Mouse (Mus musculus) MEL (cell line): Measurements from ENCODE around the gene Zfp575.

Experiments
- CTCF ChIP-seq, 3 experiments: IDR thresholded peaks in 2 of 3; conservative IDR thresholded peaks in 1 of 3; 2 replicates each; pipeline ENCODE4 v1.5.1; 2011 to 2012; ENCODE audit warnings: low read length in 3 of 3, low read depth in 2 of 3, mild to moderate bottlenecking in 2 of 3, improper control_type of control experiment in 1 of 3, inconsistent platforms in 1 of 3, mixed read lengths in 1 of 3, moderate library complexity in 1 of 3; ENCODE audit not compliant: control insufficient read depth in 1 of 3, insufficient read depth in 1 of 3, poor library complexity in 1 of 3, severe bottlenecking in 1 of 3
- EP300 ChIP-seq, 2 experiments: IDR thresholded peaks; 2 replicates each; pipeline ENCODE4 v1.6.1; 2011; ENCODE audit warnings: improper control_type of control experiment in 2 of 2, low read length in 2 of 2, low read depth in 1 of 2, mild to moderate bottlenecking in 1 of 2
- ETS1 ChIP-seq: IDR thresholded peaks from 2 replicates; pipeline ENCODE4 v1.6.1; 2012; ENCODE audit warnings: low read depth, mild to moderate bottlenecking, inconsistent platforms, low read length, improper control_type of control experiment, moderate library complexity
- GABPA ChIP-seq: IDR thresholded peaks from 2 replicates; pipeline ENCODE4 v1.6.1; 2012; ENCODE audit warnings: low read depth, mild to moderate bottlenecking, inconsistent platforms, low read length, improper control_type of control experiment, moderate library complexity
- HCFC1 ChIP-seq: IDR thresholded peaks from 2 replicates; pipeline ENCODE4 v1.6.1; 2012; ENCODE audit warnings: low read depth, mild to moderate bottlenecking, inconsistent platforms, low read length, improper control_type of control experiment, moderate library complexity
- MAFK ChIP-seq: IDR thresholded peaks from 2 replicates; pipeline ENCODE4 v1.6.1; 2011; ENCODE audit warnings: low read depth, mild to moderate bottlenecking, low read length, improper control_type of control experiment, borderline replicate concordance
- MYC ChIP-seq: IDR thresholded peaks from 2 replicates; pipeline ENCODE4 v1.6.1; 2011; ENCODE audit warnings: low read depth, mild to moderate bottlenecking, low read length, improper control_type of control experiment, moderate library complexity
- NRF1 ChIP-seq: IDR thresholded peaks from 2 replicates; pipeline ENCODE4 v1.6.1; 2014; ENCODE audit warnings: low read depth, mild to moderate bottlenecking, inconsistent platforms, low read length, improper control_type of control experiment, moderate library complexity; ENCODE audit not compliant: poor library complexity, insufficient read depth, severe bottlenecking
- POLR2A ChIP-seq, 2 experiments: IDR thresholded peaks; 2 replicates each; pipeline ENCODE4 v1.6.1; 2011 to 2012; ENCODE audit warnings: low read length in 2 of 2, mild to moderate bottlenecking in 2 of 2, control low read depth in 1 of 2, improper control_type of control experiment in 1 of 2, low read depth in 1 of 2, moderate library complexity in 1 of 2; ENCODE audit not compliant: control insufficient read depth in 1 of 2, insufficient read depth in 1 of 2, poor library complexity in 1 of 2
- RAD21 ChIP-seq: IDR thresholded peaks from 2 replicates; pipeline ENCODE4 v1.6.1; 2011; ENCODE audit warnings: mild to moderate bottlenecking, low read depth, low read length, improper control_type of control experiment
- TCF12 ChIP-seq: IDR thresholded peaks from 2 replicates; pipeline ENCODE4 v1.6.1; 2014; ENCODE audit warnings: low read depth, mild to moderate bottlenecking, inconsistent platforms, low read length, improper control_type of control experiment, moderate library complexity
- ZMIZ1 ChIP-seq: IDR thresholded peaks from 2 replicates; pipeline ENCODE4 v1.6.1; 2012; ENCODE audit warnings: low read depth, mild to moderate bottlenecking, inconsistent platforms, low read length, improper control_type of control experiment, moderate library complexity

GRCm38 (mm10) chr7:24608017-24608416 lies 20.6 kb upstream of the Zfp575 start:
- TF ChIP-seq TCF12 (no peak), EP300 (IDR thresholded peaks at IDR 0.05; ENCODE audit: low read depth in 1 of 2, low read length in 2 of 2) (no peak), ETS1 (no peak), CTCF (IDR thresholded peaks at IDR 0.05 in 2 of 3, conservative IDR thresholded peaks at IDR 0.05 in 1 of 3; ENCODE audit: control insufficient read depth in 1 of 3, insufficient read depth in 1 of 3, low read depth in 2 of 3, low read length in 3 of 3, poor library complexity in 1 of 3, severe bottlenecking in 1 of 3) (no peak), RAD21 (no peak), NRF1 (no peak), ZMIZ1 (no peak), MYC (no peak), GABPA (no peak), HCFC1 (peak; percentile 97), MAFK (no peak), POLR2A (IDR thresholded peaks at IDR 0.05; ENCODE audit: control insufficient read depth in 1 of 2, insufficient read depth in 1 of 2, low read depth in 1 of 2, low read length in 2 of 2, poor library complexity in 1 of 2) (no peak)
